Comparison of ENCODE assay signal across 19 mouse cellular contexts in genomic region chr14:105504376-105504775, GRCm38 (mm10).
DNase-seq lines count a peak whose midpoint lies in the region; TF ChIP-seq lines count a peak whose summit lies in the region.
"Had no signal": no experiment of that assay in that cellular context is flagged by ENCODE, and none has a peak within 500 bp of the region (broad histone marks: within the 10 kb centered on the region; RNA-seq: fewer than 3 reads in every experiment).

No protein-coding gene starts in this region.

- no peak for TF ChIP-seq CTCF in gastrocnemius, adult 2 months (IDR thresholded peaks at IDR 0.05)
- no peak for TF ChIP-seq CTCF in heart, adult 2 months (IDR thresholded peaks at IDR 0.05)
- no peak for TF ChIP-seq CTCF in left cerebral cortex, adult 2 months (IDR thresholded peaks at IDR 0.05)

- TF ChIP-seq POLR2A in heart, adult 2 months (IDR thresholded peaks at IDR 0.05; ENCODE audit: insufficient read depth, low read depth, low read length) = no peak

- H3K27ac ChIP-seq in gastrocnemius, adult 2 months = peak overlapping the region; percentile 58
- peak overlapping the region; percentile 38; the same call in 1 of the 2 replicates for H3K27ac ChIP-seq in heart, adult 2 months
- H3K27ac ChIP-seq in left cerebral cortex, adult 2 months = no peak overlapping the region
- H3K27ac ChIP-seq: embryonic facial prominence, embryonic 10.5 days; embryonic facial prominence, embryonic 12.5 days; forebrain, embryonic 13.5 days; forebrain, embryonic 15.5 days had no signal

- intact Hi-C loops in gastrocnemius, adult 2 months (cut with DNase I) = no loop called here
- intact Hi-C loops in heart, adult 2 months (cut with DNase I) = no loop called here
- intact Hi-C loops in left cerebral cortex, adult 2 months (cut with DNase I) = no loop called here

- no peak for DNase-seq in gastrocnemius, adult 2 months
- DNase-seq in gastrocnemius, adult 18-20 months (ENCODE audit: low spot score) = no peak
- DNase-seq in heart, adult 2 months = no peak
- no peak for DNase-seq in heart, postnatal 4 days
- DNase-seq in A20 (ENCODE audit: low read depth, low spot score) = peak; percentile 53
- no peak for DNase-seq in left cerebral cortex, adult 2 months (ENCODE audit: extremely low spot score in 1 of 2, low spot score in 2 of 2)
- DNase-seq: adrenal gland, adult 2 months; adrenal gland, postnatal 10 days; adrenal gland, postnatal 25 days; cerebellum, adult 11-12 months; cerebellum, adult 2 months; cerebellum, adult 9-10 months; cerebellum, postnatal 10 days; cerebellum, postnatal 25 days; forebrain, postnatal 0 days had no signal

- H3K27me3 ChIP-seq in heart, adult 2 months (ENCODE audit: control insufficient read depth, insufficient read depth, low read length) = no peaks in the 10 kb centered on the region

- H3K36me3 ChIP-seq in heart, adult 2 months (ENCODE audit: control insufficient read depth, insufficient read depth, low read length) = no peaks in the 10 kb centered on the region
- H3K36me3 ChIP-seq: embryonic facial prominence, embryonic 10.5 days; embryonic facial prominence, embryonic 12.5 days; forebrain, embryonic 15.5 days had no signal

- 75% methylated on average over 3 of the region's 3 CpGs for WGBS in heart, adult 2 months

- no peak for TF ChIP-seq EP300 in heart, adult 2 months (IDR thresholded peaks at IDR 0.05; ENCODE audit: insufficient read depth, low read depth, low read length)

- H3K79me2 ChIP-seq in heart, adult 2 months (replicated peaks; ENCODE audit: control insufficient read depth, insufficient read depth, low read length) = no peaks in the 10 kb centered on the region

- no peak overlapping the region for H3K4me3 ChIP-seq in gastrocnemius, adult 2 months
- H3K4me3 ChIP-seq in heart, adult 2 months = no peak overlapping the region
- no peak overlapping the region for H3K4me3 ChIP-seq in left cerebral cortex, adult 2 months
- H3K4me3 ChIP-seq: embryonic facial prominence, embryonic 10.5 days; embryonic facial prominence, embryonic 12.5 days; forebrain, embryonic 13.5 days; forebrain, embryonic 15.5 days had no signal

- H3K9ac ChIP-seq in heart, adult 2 months (ENCODE audit: low read depth, low read length) = no peak overlapping the region
- H3K9ac ChIP-seq: embryonic facial prominence, embryonic 12.5 days; forebrain, embryonic 13.5 days; forebrain, embryonic 15.5 days; forebrain, postnatal 0 days had no signal

- H3K4me1 ChIP-seq in heart, adult 2 months (ENCODE audit: control insufficient read depth, insufficient read depth, low read length) = peaks cover under 1% of the 10 kb centered on the region; the same call in 1 of the 2 replicates
